Mouse (Mus musculus) midbrain, embryonic 15.5 days (tissue): ENCODE results near the gene Barhl1. TPM values are rescaled to one million over a fixed set of nuclear protein-coding genes. Genes with fewer than 3 reads are reported as not detected.

Source experiments
- ATAC-seq: fragments of 200-750 bp; cut with Nextera tagmentation; replicated peaks from 2 replicates; pipeline ENCODE4 v1.8.0; 2017; ENCODE audit warnings: moderate TSS enrichment
- H3K27ac ChIP-seq: fragments of 300-500 bp; sonication (generic); 2 replicates; pipeline ENCODE4 v1.5.1; 2015; ENCODE audit warnings: mild to moderate bottlenecking, inconsistent platforms
- H3K27me3 ChIP-seq: fragments of 300-500 bp; sonication (generic); replicated peaks from 2 replicates; pipeline ENCODE4 v1.6.1; 2015; ENCODE audit warnings: inconsistent platforms
- H3K36me3 ChIP-seq: fragments of 300-500 bp; sonication (generic); replicated peaks from 2 replicates; pipeline ENCODE4 v1.6.1; 2015; ENCODE audit warnings: inconsistent platforms
- H3K4me1 ChIP-seq: fragments of 300-500 bp; sonication (generic); 2 replicates; pipeline ENCODE4 v1.6.1; 2015; ENCODE audit warnings: inconsistent platforms
- H3K4me2 ChIP-seq: fragments of 300-500 bp; sonication (generic); 2 replicates; pipeline ENCODE4 v1.6.1; 2015; ENCODE audit warnings: inconsistent platforms, mild to moderate bottlenecking, moderate library complexity
- H3K4me3 ChIP-seq: fragments of 300-500 bp; sonication (generic); 2 replicates; pipeline ENCODE4 v1.5.1; 2015; ENCODE audit warnings: mild to moderate bottlenecking, inconsistent platforms
- H3K9ac ChIP-seq: fragments of 300-500 bp; sonication (generic); 2 replicates; pipeline ENCODE4 v1.6.1; 2015; ENCODE audit warnings: mild to moderate bottlenecking, inconsistent platforms
- H3K9me3 ChIP-seq: fragments of 300-500 bp; sonication (generic); 2 replicates; pipeline ENCODE4 v1.6.1; 2016; ENCODE audit warnings: inconsistent platforms
- WGBS: fragments of 180-500 bp; shearing (Covaris S2); methylation state at CpG from one replicate; pipeline ENCODE4 v1.1.7; 2015; ENCODE audit warnings: mixed read lengths; 5-methylcytosine and 5-hydroxymethylcytosine counted together
- polyA plus RNA-seq: library from polyadenylated mRNA; unstranded; fragments of >200 nt; fragmentation: Nextera tagmentation; extraction: Ambion mirVana; gene quantifications from 2 replicates; pipeline ENCODE4 v1.2.1, GENCODE M21; 2015

Barhl1 gene
- polyA plus RNA-seq, 1 experiment from 2014 or later, result 53.5 TPM

DNA sequence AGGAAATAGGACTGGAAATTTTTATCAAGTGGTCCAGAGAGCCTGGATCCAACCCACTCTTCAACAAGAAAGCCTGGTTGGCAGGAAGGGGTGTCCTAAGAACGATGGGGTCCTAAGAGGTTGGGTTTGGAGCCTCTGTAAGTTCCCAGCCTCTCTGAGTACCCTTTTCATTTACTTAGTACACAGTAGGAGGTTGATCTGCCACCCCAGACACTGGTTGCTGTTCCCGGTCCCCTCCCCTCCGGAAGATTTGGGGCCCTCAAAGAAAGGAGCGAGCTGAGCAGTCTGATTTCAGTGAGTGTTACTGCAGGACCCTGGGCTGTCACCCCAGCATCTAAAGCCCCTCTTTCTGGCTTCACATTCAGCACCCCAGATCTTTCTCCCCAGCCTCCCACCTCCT lies 2.5 kb upstream of the Barhl1 start:
- 0% methylated on average over 4 of the region's 4 CpGs for WGBS
- Histone ChIP-seq H3K27ac (peak overlapping the region; percentile 79; the same call in 1 of the 2 replicates), H3K9ac (no peak overlapping the region), H3K4me2 (peak overlapping the region; percentile 43; the same call in 1 of the 2 replicates), H3K4me3 (no peak overlapping the region), H3K27me3 (peaks cover 69% of the 10 kb centered on the region), H3K4me1 (peaks cover 5% of the 10 kb centered on the region), H3K9me3 (no peaks in the 10 kb centered on the region), H3K36me3 (no peaks in the 10 kb centered on the region)
- no peak for ATAC-seq

- Histone ChIP-seq H3K4me1 (peaks cover 5% of the 10 kb centered on the region), H3K9me3 (no peaks in the 10 kb centered on the region), H3K27me3 (peaks cover 66% of the 10 kb centered on the region), H3K36me3 (no peaks in the 10 kb centered on the region), H3K4me2 (peak overlapping the region; percentile 43), H3K9ac (peak overlapping the region; percentile 24), H3K27ac (peak overlapping the region; percentile 79), H3K4me3 (peak overlapping the region; percentile 35)
- under 1% methylated on average over 73 of the region's 73 CpGs for WGBS
- no peak; the same call in 1 of the 2 replicates for ATAC-seq
Observed at GRCm38 (mm10) chr2:28917518-28918361, 1.3 kb upstream of the Barhl1 start.

GRCm38 (mm10) chr2:28917156-28917517 lies 669 bp upstream of the Barhl1 start:
- H3K9me3 ChIP-seq, result no peaks in the 10 kb centered on the region
- WGBS, result 7% methylated on average over 11 of the region's 11 CpGs
- H3K27ac ChIP-seq, result peak overlapping the region; percentile 79
- peaks cover 5% of the 10 kb centered on the region for H3K4me1 ChIP-seq
- 0 out of 2 replicates have a peak overlapping the region, but pooled peaks have one; percentile 24 for H3K9ac ChIP-seq
- H3K27me3 ChIP-seq, result peaks cover 60% of the 10 kb centered on the region
- ATAC-seq, result no peak
- H3K4me2 ChIP-seq, result peak overlapping the region; percentile 43
- no peaks in the 10 kb centered on the region for H3K36me3 ChIP-seq
- H3K4me3 ChIP-seq, result peak overlapping the region; percentile 35

DNA sequence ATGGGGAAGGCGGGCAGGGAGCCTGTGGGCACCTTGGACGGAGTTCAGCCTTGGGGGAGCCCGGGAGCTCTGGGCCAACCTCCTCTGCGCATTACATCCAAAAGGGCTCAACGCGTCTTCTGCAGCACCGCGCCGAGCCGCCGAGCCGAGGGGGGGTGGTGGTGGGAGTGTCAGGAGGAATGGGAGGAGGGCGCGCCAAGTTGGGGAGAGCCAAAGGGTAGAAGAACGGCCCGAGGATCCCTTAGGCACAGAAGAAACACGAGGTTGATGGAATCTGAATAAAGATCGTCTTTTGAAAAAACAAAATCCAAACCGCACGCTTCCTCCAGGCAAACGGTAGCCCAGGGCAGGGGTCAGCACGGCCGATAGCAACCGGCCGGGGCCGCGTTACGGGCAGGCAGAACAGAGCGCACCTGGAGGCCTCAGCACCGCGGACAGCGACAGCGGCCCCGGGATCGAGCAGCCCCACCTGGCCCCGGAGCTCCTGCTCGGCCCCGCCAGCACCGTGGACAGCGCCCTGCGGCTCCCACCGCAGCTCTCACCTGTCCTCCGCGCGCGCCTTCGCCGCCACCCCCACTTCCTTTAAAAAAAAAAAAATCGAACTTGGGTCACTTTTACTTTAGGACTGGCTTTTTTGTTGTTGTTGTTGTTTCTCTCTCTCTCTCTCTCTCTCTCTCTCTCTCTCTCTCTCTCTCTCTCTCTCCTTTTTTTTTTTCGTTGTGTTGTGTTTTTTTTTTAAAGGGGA lies 528 bp downstream of the Barhl1 start:
- Histone ChIP-seq H3K27me3 (peaks cover 54% of the 10 kb centered on the region), H3K4me1 (peaks cover 13% of the 10 kb centered on the region), H3K36me3 (no peaks in the 10 kb centered on the region), H3K4me3 (peak overlapping the region; percentile 39), H3K4me2 (peak overlapping the region; percentile 41), H3K9me3 (no peaks in the 10 kb centered on the region), H3K9ac (peak overlapping the region; percentile 38), H3K27ac (peak overlapping the region; percentile 79)
- ATAC-seq, result no peak; the same call in 1 of the 2 replicates
- WGBS, result 2% methylated on average over 50 of the region's 50 CpGs

GRCm38 (mm10) chr2:28915104-28915738 lies 1.2 kb downstream of the Barhl1 start:
- peak overlapping the region; percentile 41 for H3K4me2 ChIP-seq
- H3K9ac ChIP-seq, result peak overlapping the region; percentile 38
- ATAC-seq, result peak; percentile 50; the same call in 1 of the 2 replicates
- peak overlapping the region; percentile 39 for H3K4me3 ChIP-seq
- no peaks in the 10 kb centered on the region for H3K36me3 ChIP-seq
- H3K4me1 ChIP-seq, result peaks cover 17% of the 10 kb centered on the region
- peaks cover 56% of the 10 kb centered on the region for H3K27me3 ChIP-seq
- H3K27ac ChIP-seq, result peak overlapping the region; percentile 79
- 3% methylated on average over 22 of the region's 22 CpGs for WGBS
- no peaks in the 10 kb centered on the region for H3K9me3 ChIP-seq

GRCm38 (mm10) chr2:28914121-28914520 lies 2.3 kb downstream of the Barhl1 start:
- H3K36me3 ChIP-seq, result no peaks in the 10 kb centered on the region
- H3K4me3 ChIP-seq, result peak overlapping the region; percentile 39
- H3K4me2 ChIP-seq, result peak overlapping the region; percentile 41
- peak overlapping the region; percentile 79 for H3K27ac ChIP-seq
- H3K9ac ChIP-seq, result no peak overlapping the region
- no peaks in the 10 kb centered on the region for H3K9me3 ChIP-seq
- H3K27me3 ChIP-seq, result peaks cover 58% of the 10 kb centered on the region
- 3% methylated on average over 2 of the region's 2 CpGs for whole genome bisulfite sequencing
- H3K4me1 ChIP-seq, result peaks cover 22% of the 10 kb centered on the region
- no peak for ATAC-seq

DNA sequence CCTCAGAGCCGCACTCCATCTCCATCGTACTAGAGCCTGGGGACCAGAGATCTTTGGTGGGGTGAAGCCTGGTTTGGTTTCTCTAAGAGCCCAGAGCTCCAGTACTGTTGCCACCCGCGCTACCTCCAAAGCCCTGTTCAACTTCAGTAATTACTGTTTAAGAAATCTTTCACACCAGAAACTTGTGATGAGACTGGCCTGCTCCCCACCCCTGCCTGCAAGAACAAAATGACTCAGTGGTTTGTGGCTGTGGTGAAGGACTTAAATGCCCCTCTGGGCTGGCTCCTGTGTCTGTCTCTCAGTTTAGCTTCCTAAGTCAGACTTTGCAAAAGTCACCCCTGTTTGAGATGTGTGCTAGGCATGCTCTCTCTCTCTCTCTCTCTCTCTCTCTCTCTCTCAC lies 3.5 kb downstream of the Barhl1 start:
- H3K9ac ChIP-seq, result 0 out of 2 replicates have a peak overlapping the region, but pooled peaks have one; percentile 25

DNA sequence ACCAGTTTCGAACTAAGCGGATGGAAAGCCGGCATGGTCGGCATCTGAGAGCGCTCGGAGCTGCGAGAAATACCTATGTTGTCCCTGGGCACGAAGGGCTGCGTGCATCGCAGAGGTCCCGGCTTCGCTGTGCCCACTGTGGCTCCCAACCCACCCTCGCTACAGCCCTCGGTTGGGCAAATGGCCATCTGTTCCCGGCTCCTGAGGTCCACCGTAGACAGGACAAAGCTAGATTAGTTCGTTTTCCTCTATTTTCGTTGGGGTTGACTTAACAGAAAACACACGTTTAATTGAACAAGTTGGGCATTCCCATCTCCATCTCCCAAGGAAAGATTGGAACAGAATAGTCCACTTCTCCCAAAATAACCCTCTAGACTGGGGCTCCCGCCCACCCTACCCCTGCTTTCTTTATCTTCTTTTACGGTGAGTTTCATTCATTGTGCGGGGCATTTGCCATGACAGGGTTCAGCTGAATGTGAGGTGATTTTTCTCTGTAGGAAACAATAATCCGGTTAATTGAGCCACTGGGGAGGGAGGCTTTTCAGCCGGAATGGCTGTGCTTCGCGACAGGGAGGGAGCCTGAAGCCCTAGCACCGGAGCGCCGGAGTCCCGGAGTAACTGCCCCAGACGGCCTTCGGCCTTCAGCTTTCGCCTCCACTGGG lies 4.3 kb downstream of the Barhl1 start:
- H3K9me3 ChIP-seq, result no peaks in the 10 kb centered on the region
- H3K4me3 ChIP-seq, result peak overlapping the region; percentile 39
- H3K4me1 ChIP-seq, result peaks cover 34% of the 10 kb centered on the region
- H3K27me3 ChIP-seq, result peaks cover 62% of the 10 kb centered on the region
- ATAC-seq, result no peak
- H3K9ac ChIP-seq, result peak overlapping the region; percentile 25; the same call in 1 of the 2 replicates
- peak overlapping the region; percentile 41 for H3K4me2 ChIP-seq
- peak overlapping the region; percentile 79 for H3K27ac ChIP-seq
- H3K36me3 ChIP-seq, result no peaks in the 10 kb centered on the region
- WGBS, result 2% methylated on average over 33 of the region's 33 CpGs

More for the DNA sequence above, 3.5 kb downstream of the Barhl1 start:
- Histone ChIP-seq H3K27ac (peak overlapping the region; percentile 79), H3K4me1 (peaks cover 32% of the 10 kb centered on the region), H3K4me3 (peak overlapping the region; percentile 39), H3K36me3 (no peaks in the 10 kb centered on the region), H3K27me3 (peaks cover 60% of the 10 kb centered on the region), H3K4me2 (peak overlapping the region; percentile 41), H3K9me3 (no peaks in the 10 kb centered on the region)
- no peak for ATAC-seq
- WGBS, result 6% methylated on average over 4 of the region's 4 CpGs

DNA sequence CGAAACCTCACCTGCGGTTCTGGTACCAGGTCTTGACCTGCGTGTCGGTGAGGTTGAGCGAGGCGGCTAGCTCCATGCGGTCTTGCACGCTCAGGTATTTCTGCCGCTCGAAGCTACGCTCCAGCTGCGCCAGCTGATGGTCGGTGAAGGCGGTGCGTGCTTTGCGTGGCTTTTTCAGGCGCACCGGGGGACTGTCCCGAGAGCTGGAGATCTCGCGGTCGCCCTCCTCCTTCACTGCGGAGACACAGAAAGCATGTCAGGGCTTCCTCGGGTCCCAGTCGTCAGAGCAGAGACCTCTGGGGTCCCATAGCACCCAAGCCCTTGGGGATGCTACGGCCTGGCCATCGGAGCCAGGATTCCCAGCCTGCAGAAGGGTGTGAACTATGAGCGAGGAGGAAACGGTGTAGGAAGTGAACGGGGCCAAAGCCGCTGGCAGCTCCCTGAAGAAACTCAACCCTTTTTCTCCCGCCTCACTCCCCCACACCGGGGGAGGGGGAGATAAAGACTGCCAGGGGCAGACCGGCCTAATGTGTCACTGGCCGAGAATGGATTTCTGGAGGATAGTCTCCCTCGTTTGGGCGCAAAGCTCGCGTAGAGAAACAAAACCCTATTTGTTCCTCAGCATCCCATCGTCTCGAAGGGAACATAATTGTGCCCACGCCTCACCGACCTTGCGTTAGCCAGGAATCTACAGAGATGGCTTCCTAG lies 5.0 kb downstream of the Barhl1 start:
- H3K4me2 ChIP-seq, result peak overlapping the region; percentile 41
- peak overlapping the region; percentile 26 for H3K9ac ChIP-seq
- peak overlapping the region; percentile 79 for H3K27ac ChIP-seq
- H3K4me1 ChIP-seq, result peaks cover 40% of the 10 kb centered on the region
- no peaks in the 10 kb centered on the region for H3K36me3 ChIP-seq
- no peak for ATAC-seq
- no peaks in the 10 kb centered on the region for H3K9me3 ChIP-seq
- WGBS, result under 1% methylated on average over 44 of the region's 44 CpGs
- peak overlapping the region; percentile 39 for H3K4me3 ChIP-seq
- H3K27me3 ChIP-seq, result peaks cover 64% of the 10 kb centered on the region

DNA sequence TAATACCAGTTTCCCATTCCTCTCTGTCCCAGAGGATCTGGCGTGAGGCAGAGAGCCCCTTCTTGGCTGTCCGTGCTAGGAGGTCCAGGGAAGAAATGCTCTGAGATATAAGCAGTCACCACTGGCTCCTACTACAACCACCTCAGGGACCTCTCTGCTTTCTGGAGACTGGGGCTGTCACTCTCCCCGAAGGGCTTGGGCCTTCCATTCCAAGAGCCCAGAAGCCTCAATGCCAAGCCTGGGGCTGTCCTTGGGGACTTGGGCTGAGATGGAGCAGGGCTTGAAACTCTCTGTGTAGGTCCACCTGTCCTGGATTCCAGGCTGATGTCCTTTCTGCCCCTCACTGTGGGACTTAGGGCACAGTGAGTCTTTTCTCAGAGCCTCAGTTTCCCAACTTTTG lies 5.6 kb downstream of the Barhl1 start:
- Histone ChIP-seq H3K4me1 (peaks cover 40% of the 10 kb centered on the region), H3K27ac (peak overlapping the region; percentile 79), H3K9me3 (no peaks in the 10 kb centered on the region), H3K27me3 (peaks cover 69% of the 10 kb centered on the region), H3K36me3 (no peaks in the 10 kb centered on the region), H3K9ac (peak overlapping the region; percentile 26), H3K4me3 (peak overlapping the region; percentile 39), H3K4me2 (peak overlapping the region; percentile 41)
- 11% methylated on average over 3 of the region's 3 CpGs for WGBS
- no peak for ATAC-seq
